Mouse (Mus musculus) NIH3T3 (cell line): ENCODE measurements at regions not wholly inside any gene's neighbourhood (a gene's known extent, or its start where the extent isn't known, plus 50 kb on each side); places are given as distances from the start of the nearest gene placed in this dataset.

Experiments
- DNase-seq: peaks from one replicate; pipeline ENCODE4 v3.0.0-alpha.2; 2012; ENCODE audit warnings: low read depth

GRCm38 (mm10) chr5:106392213-106392612 lies 65.8 kb downstream of the Barhl2 start:
- no peak for DNase-seq

GRCm38 (mm10) chr5:106386621-106387020 lies 71.3 kb downstream of the Barhl2 start:
- DNase-seq, result no peak

DNA sequence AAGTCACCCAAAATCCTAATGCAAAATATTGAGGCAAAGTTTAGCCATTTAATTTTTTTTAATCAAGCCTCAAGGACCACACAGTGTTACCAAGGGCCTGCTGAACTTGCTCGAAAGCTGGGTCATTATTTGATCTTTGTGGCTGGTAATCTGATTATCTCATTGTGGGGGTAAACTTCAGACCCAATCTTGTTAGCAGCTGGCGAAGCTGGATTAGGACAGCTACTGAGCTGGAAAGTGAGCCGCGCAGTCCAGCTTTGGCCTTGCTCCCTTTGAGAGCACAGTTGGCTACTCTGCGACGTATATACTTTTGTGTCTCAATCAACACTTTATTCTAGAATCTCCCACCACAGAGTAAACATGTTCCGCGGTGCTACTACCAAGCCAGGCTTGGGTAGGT lies 72.1 kb downstream of the Barhl2 start:
- no peak for DNase-seq

DNA sequence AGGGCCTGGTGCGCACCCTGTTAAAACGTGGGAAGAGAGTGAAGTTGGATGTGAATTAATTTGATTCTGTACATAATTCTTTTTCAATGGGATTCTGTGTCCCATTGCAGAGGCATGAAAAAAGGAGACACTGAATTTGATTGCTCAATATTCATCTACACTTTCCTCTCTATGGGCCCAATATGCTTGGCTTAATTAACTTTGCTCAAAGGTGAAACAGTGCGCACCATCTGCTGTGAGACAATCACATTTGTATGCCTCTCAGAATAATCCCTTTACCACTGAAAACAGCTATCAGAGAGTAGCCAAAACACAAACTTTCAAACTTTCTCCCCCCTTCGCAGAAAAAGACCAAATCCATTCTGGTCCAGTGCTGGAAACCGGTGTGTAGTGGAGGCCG lies 72.7 kb downstream of the Barhl2 start:
- DNase-seq, result no peak

GRCm38 (mm10) chr5:106384138-106384770 lies 73.7 kb downstream of the Barhl2 start:
- DNase-seq, result no peak

DNA sequence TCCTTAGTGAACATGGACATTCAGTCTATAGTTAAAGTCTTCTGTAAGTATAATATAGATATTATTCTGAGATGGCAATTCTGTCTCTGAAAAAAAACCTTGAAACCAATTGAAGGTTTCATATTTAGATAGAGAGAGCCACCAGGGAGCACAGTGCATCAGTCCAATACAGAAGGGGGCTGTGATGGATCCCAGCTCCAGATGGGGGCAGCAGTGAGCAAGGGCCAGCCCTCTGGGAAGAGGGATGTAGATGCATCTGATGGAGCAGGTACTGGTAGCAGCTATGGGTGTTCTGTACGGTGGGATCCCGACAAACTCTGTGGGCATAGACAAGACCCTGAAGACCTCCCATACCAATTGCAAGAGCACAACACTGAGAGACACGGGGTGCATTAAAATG lies 76.0 kb downstream of the Barhl2 start:
- DNase-seq, result peak; percentile 11

GRCm38 (mm10) chr5:106380631-106381285 lies 77.2 kb downstream of the Barhl2 start:
- DNase-seq, result no peak

GRCm38 (mm10) chr5:106376781-106377525 lies 81.0 kb downstream of the Barhl2 start:
- no peak for DNase-seq

- no peak for DNase-seq
Measured at GRCm38 (mm10) chr5:106367831-106368230, 90.1 kb downstream of the Barhl2 start.

- no peak for DNase-seq
Measured at GRCm38 (mm10) chr5:106367312-106367711, 90.7 kb downstream of the Barhl2 start.

DNA sequence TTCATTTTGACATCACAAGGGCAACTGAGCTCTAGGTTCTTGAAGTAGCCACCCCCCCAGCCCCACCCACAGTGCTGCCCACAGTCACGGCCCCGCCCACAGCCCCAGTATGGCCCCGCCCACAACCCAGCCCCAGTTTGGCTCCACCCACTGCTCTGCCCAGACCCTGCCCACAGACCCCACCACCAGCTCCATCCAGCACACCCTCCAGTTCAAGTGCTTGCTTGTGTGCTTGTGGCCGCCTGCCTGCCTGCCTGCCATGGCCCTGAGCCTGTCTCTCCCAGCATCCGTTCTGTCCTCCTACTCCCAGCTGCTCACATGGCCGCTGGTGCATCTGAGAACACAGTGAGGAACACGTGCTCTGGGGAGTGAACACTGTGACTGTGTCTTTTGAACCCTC lies 92.0 kb downstream of the Barhl2 start:
- DNase-seq, result no peak

DNA sequence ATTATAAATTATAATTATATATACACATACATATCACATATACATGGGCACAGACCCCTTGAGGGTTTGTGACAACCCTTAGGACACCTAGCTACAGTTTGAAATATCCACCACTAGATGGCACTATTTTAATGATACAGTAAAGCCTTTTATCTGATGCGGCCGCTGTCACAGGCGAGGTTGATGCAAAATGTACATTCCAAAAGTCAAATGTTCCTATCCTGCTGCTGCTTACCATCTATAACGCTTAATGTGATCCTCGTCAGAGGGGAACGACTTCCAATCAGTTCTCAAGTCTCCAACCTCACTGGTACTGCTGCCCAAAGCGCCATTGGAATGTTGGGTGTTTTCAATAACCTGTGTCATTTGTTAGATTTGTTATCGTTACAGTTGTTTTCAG lies 92.9 kb downstream of the Barhl2 start:
- DNase-seq, result peak; percentile 38

GRCm38 (mm10) chr5:106351348-106351747 lies 106.6 kb downstream of the Barhl2 start:
- DNase-seq, result no peak

- DNase-seq, result no peak
Measured at GRCm38 (mm10) chr5:106349851-106350515, 108.0 kb downstream of the Barhl2 start.

- no peak for DNase-seq
Measured at GRCm38 (mm10) chr5:106344308-106344707, 113.7 kb downstream of the Barhl2 start.

DNA sequence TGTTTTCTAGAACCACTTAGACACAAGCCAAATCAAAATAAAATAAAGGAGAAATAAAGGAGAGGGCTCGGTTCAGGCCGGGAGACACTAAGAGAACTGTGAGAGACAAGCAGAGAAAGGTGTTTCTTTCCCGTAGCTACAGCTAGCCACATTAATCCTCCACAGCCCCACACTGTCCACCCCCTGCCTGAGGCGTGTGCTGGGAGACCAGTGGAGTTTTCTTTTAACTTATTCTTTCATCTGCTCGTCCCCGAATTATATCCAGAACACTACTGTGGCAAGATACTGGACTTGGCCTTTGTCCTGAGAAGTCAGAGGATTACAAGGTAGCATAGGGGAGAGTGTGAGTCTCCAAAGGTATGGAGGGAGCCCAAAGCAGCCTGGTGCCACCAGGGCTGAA lies 114.4 kb downstream of the Barhl2 start:
- no peak for DNase-seq

GRCm38 (mm10) chr5:106341361-106341760 lies 116.6 kb downstream of the Barhl2 start:
- DNase-seq, result no peak

GRCm38 (mm10) chr5:106335639-106336038 lies 122.3 kb downstream of the Barhl2 start:
- no peak for DNase-seq

GRCm38 (mm10) chr5:106327592-106328150 lies 130.3 kb downstream of the Barhl2 start:
- DNase-seq, result no peak

- DNase-seq, result no peak
Measured at GRCm38 (mm10) chr5:106322574-106323215, 135.3 kb downstream of the Barhl2 start.

DNA sequence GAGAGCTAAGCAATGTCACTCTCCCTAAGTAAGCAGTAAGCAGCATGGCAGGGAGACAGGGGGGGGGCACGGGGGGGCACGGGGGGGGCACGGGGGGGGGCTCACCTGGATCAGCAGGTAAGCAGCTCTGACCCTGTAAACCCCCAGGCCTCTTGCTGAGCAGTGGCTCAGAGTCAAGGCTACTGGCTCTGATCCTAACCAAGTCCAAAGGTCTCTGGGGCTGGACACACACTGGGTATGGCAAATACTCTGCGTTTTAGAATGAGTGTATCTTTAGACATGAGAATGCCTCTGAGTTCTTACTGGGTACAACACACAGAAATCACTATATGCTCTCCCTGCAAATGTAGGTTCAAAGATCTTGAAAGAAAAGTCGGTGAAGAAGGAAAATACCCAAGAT lies 136.5 kb downstream of the Barhl2 start:
- DNase-seq, result no peak

DNA sequence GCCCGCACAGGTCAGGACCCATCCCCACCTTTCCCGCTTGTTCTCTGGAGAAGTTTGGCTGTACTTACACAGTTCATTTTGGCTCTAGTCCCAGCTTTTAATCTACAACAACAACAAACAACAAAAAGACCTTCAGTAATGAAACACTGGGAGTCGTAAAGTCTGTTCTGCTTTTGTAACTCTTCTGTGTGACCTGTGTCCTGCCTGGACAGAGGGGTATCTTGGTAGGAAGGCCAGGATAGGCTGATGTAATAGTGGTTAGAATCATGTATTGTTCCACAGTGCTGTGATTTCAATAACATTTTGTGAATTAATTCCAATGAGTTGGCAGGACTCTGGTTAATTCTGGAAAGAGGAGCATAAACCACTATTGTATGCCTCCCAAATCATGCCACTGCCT lies 136.9 kb downstream of the Barhl2 start:
- DNase-seq, result no peak
